Mouse (Mus musculus) brown adipose tissue, adult 24 weeks (tissue): Measurements from ENCODE around the gene Cdkn1a. TPM values are rescaled to one million over a fixed set of nuclear protein-coding genes. Genes with fewer than 3 reads are reported as not detected.

Experiments
- H3K27ac ChIP-seq: fragments of 200-500 bp; replicated peaks from 2 replicates; pipeline ENCODE4 v1.5.1; 2012; ENCODE audit warnings: low read depth, mild to moderate bottlenecking, low read length
- H3K4me1 ChIP-seq: fragments of 200-500 bp; 2 replicates; pipeline ENCODE4 v1.6.1; 2012; ENCODE audit warnings: low read length, mixed read lengths; ENCODE audit not compliant: control insufficient read depth, insufficient read depth, insufficient read length
- H3K4me3 ChIP-seq: fragments of 200-500 bp; 2 replicates; pipeline ENCODE4 v1.5.1; 2012; ENCODE audit warnings: low read depth, mild to moderate bottlenecking, low read length, moderate library complexity; ENCODE audit not compliant: insufficient read depth
- polyA plus RNA-seq: library from polyadenylated mRNA; stranded (reverse); fragments of >200 nt; gene quantifications from 2 replicates; pipeline ENCODE4 v1.2.4, GENCODE M21; 2012; ENCODE audit not compliant: missing spikeins, insufficient read depth, insufficient read length

Cdkn1a gene
- polyA plus RNA-seq, 1 experiment, result 36.2 TPM

GRCm38 (mm10) chr17:29084656-29085055, 6.1 kb upstream of the Cdkn1a start:
- H3K27ac ChIP-seq, result no peak overlapping the region
- no peak overlapping the region for H3K4me3 ChIP-seq
- no peaks in the 10 kb centered on the region for H3K4me1 ChIP-seq

- H3K4me1 ChIP-seq, result no peaks in the 10 kb centered on the region
- no peak overlapping the region for H3K27ac ChIP-seq
- no peak overlapping the region for H3K4me3 ChIP-seq
Measured at GRCm38 (mm10) chr17:29085266-29085665, 5.5 kb upstream of the Cdkn1a start.

- Histone ChIP-seq H3K4me3 (no peak overlapping the region), H3K27ac (no peak overlapping the region), H3K4me1 (no peaks in the 10 kb centered on the region)
Measured at GRCm38 (mm10) chr17:29086916-29087315, 3.9 kb upstream of the Cdkn1a start.

DNA sequence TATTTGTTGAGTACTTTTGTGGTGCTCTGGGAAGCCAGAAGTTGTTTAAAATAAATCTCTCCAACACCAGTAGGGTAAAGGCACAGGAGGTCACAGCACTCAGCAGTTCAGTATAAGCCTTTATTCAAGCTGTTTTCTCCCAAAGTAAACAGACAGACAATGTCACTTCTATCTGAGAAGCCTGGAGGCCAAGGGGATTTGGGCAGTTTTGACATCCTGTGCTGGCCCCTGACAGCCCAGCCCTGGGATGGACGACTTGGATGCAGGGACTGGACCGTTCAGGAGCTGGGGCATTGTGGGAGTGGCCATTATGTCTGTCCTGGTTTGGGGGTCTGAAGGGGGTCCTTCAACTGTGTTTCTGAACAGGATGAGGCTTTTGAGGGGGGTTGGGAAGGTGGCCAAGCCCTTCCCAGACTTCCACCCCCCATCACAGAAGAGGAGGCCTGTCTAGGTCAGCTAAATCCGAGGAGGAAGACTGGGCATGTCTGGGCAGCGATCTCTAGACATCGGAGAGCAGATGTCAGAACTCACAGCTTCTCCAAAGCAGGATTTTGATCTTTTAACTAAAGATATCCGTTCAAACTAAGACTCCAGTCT, 670 bp downstream of the Cdkn1a start:
- Histone ChIP-seq H3K4me1 (no peaks in the 10 kb centered on the region; the same call in 1 of the 2 replicates), H3K27ac (no peak overlapping the region), H3K4me3 (no peak overlapping the region)

DNA sequence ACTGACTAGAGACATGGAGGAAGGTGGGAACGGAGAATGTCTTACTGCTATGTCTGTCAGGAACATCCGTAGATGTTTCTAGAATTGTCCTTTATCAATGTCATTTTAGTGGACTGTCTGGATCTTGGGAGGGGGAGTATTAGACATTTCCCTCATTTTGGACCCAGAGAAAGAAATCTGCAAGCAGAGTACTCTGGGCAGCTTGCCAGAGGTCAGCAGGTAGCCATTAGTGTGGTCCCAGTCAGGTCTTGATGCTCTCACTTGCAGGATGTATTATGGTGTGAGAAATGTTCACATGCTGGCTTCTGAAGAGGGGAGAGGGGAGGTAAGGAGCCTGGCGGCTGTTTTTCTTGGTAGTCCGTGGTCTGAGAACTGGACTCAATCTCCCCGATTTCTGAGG, 1.7 kb downstream of the Cdkn1a start:
- Histone ChIP-seq H3K4me3 (no peak overlapping the region), H3K27ac (no peak overlapping the region)

GRCm38 (mm10) chr17:29093110-29093952, 2.6 kb downstream of the Cdkn1a start:
- Histone ChIP-seq H3K27ac (peak overlapping the region; percentile 92), H3K4me3 (peak overlapping the region; percentile 80), H3K4me1 (no peaks in the 10 kb centered on the region; the same call in 1 of the 2 replicates)

More for the DNA sequence above, 1.7 kb downstream of the Cdkn1a start:
- no peaks in the 10 kb centered on the region; the same call in 1 of the 2 replicates for H3K4me1 ChIP-seq

DNA sequence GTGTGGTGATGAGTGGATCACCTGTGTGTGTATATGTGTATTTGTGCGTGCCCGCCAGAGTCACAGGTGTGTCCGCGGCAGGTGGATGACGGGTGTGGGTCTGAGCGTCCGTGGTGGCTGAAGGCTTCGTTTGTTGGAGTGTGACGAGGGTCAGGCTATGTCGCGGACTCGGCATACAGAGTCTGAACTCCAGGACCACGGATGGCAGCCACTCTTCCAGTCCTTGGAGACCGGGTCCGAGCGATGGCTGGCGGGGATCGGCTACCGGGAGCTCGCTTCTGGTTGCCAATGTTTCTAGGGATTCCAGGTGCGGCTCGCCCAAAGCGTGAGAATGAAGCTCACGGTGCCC, 3.2 kb downstream of the Cdkn1a start:
- peak overlapping the region; percentile 92 for H3K27ac ChIP-seq

DNA sequence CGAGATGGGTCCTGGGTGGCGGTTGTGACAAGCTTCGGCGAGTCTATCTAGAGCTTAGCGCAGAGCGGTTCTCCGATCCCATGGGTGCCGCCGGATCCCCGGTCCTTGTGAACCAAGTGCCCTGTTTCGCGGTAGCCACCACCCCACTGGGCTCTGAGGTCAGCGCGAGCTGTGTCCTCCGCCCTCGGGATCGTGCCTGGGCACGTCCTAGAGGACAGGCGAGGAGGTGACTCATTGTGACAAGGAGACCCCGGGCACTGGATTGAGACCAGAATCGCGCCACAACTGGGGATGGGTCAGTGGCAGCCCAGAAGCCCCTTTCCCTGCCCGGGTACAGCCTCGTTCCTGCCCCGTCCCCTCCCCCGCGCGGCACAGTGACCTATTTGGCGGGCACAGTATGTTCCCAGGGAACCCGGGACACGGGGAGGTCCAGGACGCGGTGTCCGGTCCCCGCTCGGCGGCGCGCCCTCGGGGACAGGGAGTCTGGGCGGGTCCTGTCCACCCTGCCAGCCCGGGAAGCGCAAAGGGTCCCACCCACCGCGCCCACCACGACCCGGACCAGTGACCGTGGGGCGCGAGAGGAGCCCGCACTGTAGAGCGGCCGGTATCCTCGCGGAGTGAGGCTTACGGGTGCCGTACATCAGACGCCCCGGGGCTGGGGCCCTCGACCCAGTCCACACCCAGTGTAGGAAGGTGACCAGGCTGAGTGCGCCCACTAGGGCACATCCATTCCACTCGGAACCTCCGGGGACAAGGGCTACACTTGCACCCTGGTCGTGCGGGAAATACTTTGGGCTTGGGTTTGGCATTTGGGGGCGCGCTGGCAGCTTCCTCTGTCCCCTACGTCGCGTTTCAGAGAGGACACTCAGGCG, 3.8 kb downstream of the Cdkn1a start:
- Histone ChIP-seq H3K4me3 (peak overlapping the region; percentile 80), H3K27ac (peak overlapping the region; percentile 92)

More for the DNA sequence above, 3.2 kb downstream of the Cdkn1a start:
- Histone ChIP-seq H3K4me1 (no peaks in the 10 kb centered on the region; the same call in 1 of the 2 replicates), H3K4me3 (peak overlapping the region; percentile 80)

GRCm38 (mm10) chr17:29095201-29095733, 4.5 kb downstream of the Cdkn1a start:
- Histone ChIP-seq H3K4me1 (no peaks in the 10 kb centered on the region; the same call in 1 of the 2 replicates), H3K4me3 (peak overlapping the region; percentile 80), H3K27ac (peak overlapping the region; percentile 92)

More for the DNA sequence above, 3.8 kb downstream of the Cdkn1a start:
- no peaks in the 10 kb centered on the region; the same call in 1 of the 2 replicates for H3K4me1 ChIP-seq

GRCm38 (mm10) chr17:29096245-29096644, 5.5 kb downstream of the Cdkn1a start:
- Histone ChIP-seq H3K4me1 (no peaks in the 10 kb centered on the region; the same call in 1 of the 2 replicates), H3K27ac (no peak overlapping the region), H3K4me3 (no peak overlapping the region)

GRCm38 (mm10) chr17:29096851-29097561, 6.2 kb downstream of the Cdkn1a start:
- H3K4me1 ChIP-seq, result no peaks in the 10 kb centered on the region; the same call in 1 of the 2 replicates
- H3K4me3 ChIP-seq, result no peak overlapping the region
- no peak overlapping the region for H3K27ac ChIP-seq

GRCm38 (mm10) chr17:29098291-29098690, 7.5 kb downstream of the Cdkn1a start:
- H3K4me1 ChIP-seq, result no peaks in the 10 kb centered on the region; the same call in 1 of the 2 replicates

GRCm38 (mm10) chr17:29099076-29099475, 8.3 kb downstream of the Cdkn1a start:
- Histone ChIP-seq H3K4me3 (no peak overlapping the region), H3K4me1 (no peaks in the 10 kb centered on the region; the same call in 1 of the 2 replicates), H3K27ac (no peak overlapping the region)

More at GRCm38 (mm10) chr17:29098291-29098690, 7.5 kb downstream of the Cdkn1a start:
- no peak overlapping the region for H3K4me3 ChIP-seq
- H3K27ac ChIP-seq, result no peak overlapping the region

DNA sequence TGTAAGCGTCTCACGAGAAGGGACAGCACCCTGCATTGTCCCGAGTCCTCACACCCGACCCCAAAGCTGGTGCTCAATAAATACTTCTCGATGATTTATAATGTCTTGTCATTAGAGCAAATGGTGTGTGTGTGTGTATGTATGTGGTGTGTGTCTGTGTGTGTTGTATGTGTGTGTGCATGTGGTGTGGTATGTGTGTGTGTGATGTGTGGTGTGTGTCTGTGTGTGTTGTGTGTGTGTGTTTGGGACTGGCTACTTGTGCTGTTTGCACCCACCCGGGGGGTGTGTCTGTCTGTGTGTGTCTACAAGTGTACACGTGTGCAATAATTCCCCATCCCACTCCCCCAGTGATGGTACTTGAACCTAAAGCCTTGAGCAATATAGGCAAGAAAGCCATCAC, 9.9 kb downstream of the Cdkn1a start:
- no peak overlapping the region for H3K27ac ChIP-seq
- H3K4me1 ChIP-seq, result no peaks in the 10 kb centered on the region; the same call in 1 of the 2 replicates
- no peak overlapping the region for H3K4me3 ChIP-seq
